Mouse (Mus musculus) right cerebral cortex, postnatal 36 days (tissue): ENCODE measurements around the gene Evi2a.

ENCODE experiments used
- DNase-seq, 2 experiments: peaks; one replicate each; pipeline ENCODE4 v3.0.0; 2022; ENCODE audit warnings: low spot score in 2 of 2, mixed read lengths in 1 of 2

Gene Evi2a

DNA sequence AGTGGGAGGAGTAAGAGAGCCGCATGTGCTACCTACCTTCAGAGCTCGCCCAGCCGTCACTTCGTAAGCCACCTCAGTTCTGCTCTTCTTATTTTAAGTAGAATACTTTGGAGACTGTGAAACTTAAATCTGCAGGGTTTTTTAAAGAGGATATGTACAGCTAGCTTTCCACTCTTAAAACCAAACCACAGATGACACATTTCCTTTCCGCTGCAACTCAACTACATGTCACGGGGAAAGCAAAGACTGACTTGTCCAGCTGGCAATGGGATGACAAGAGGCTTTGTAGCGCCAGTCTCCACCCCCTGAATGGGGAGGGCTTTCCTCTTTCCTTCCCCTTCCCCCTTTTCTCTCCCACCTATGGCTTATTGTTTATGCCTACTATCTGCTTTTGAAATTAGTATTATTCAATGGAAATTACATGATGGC, at the start of gene Evi2a, which contains the start of gene Evi2:
Gene Evi2a, minus strand, starts transcription at position 277 of the 429 bp plus-strand sequence.
Gene Evi2, minus strand, starts transcription at position 257 of the 429 bp plus-strand sequence.
- peak in 1 of 2 experiments; percentile 22 for DNase-seq

DNA sequence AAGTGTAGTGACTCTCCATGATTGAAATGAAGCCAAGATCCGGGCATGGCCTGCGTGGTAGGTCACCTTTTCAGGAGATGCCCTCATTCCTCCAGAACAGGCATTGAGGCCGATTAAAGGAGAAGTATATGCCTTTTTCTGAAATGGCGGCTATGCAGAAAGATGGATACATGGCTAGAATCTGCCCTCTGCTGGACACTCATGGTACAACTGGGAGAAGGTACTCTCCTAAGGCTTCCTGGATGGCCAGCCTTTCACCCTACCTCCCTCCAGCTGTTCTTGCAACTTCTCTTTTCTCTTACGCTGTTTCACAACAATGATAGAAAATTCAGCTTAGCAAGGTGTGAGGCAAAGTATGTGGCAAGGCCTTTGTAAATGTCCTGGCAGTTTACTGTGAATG, 47.3 kb upstream of the Evi2a start:
- DNase-seq, result peak; percentile 65 to 76

GRCm38 (mm10) chr11:79575383-79576073, 45.1 kb upstream of the Evi2a start:
- DNase-seq, result no peak

- no peak for DNase-seq
Measured at GRCm38 (mm10) chr11:79573836-79574235, 43.4 kb upstream of the Evi2a start.

DNA sequence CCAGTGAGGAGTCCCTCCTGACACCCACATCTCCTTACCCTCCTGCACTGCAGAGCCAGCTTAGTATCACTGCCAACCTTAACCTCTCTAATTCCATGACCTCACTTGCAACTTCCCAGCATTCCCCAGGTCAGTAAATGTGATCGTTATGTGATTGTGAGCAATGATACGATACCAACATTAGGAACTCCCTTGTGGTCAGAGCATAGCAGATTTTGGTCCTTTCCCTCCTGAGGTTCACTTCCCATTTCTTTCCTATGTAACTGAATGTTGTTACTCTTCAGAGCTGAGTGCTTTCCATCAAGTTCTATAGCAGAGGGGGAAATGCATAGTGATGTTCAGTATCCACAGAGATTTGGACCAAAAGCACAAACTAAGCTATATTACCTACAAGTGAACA, 39.9 kb upstream of the Evi2a start:
- DNase-seq, result no peak

GRCm38 (mm10) chr11:79568197-79568911, 37.9 kb upstream of the Evi2a start:
- DNase-seq, result no peak

GRCm38 (mm10) chr11:79566947-79567346, 36.5 kb upstream of the Evi2a start:
- no peak for DNase-seq

DNA sequence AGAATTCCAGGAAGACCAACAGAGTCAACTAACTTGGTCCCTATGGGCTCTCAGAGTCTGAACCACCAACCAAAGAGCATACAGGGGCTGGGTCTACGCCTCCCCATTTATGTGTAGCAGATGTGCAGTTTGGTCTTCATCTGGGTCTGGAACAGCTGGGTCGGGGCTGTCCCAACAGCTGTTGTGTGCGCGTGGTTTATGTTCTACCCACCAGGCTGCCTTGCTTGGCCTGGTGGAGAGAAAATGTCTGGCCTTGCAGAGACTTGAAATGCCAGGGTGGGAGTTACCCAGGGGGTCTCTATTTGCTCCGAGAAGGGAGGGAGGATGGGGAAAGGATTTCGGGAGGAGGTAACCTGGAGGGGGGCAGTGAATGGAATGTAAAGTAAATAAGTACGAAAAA, 33.1 kb upstream of the Evi2a start:
- DNase-seq, result no peak

DNA sequence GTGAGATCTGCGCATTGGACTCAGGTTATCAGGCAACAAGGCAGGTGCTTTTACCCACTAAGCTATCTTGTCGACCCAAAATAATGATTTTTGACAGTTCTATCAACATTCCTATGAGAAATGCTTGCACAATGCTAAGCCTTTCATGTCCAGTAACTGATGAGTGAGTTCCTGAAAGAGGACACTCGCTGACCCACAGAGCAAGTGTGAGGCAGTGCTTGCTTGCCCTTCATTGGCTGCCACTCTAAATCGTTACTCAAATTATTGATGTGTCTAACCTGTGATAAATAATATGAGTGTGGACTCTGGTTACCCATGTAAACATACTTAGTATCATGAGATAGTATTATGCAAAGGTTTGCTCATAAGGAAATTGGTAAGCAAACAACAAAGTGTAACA, 30.1 kb upstream of the Evi2a start:
- no peak for DNase-seq

GRCm38 (mm10) chr11:79552622-79553021, 22.2 kb upstream of the Evi2a start:
- DNase-seq, result no peak

DNA sequence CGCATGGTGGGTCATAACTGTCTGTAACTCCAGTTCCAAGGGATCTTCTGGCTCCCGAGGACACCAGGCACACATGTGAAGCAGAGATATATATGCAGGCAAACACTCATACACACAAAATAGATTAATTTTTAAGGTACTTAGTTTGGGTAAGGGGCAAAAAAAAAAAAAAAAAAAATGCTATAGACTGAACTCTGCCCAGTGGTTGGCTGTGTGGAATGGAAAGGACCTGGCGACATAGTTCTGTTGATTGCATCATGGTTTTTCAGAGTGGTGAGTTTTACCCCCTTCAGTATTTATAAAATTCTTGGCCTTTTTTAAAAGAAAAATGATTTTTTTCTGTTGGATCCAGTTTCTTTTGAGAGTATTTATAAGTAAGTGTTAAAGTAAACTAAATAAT, 5.9 kb upstream of the Evi2a start:
- no peak for DNase-seq

GRCm38 (mm10) chr11:79535554-79535953, 5.1 kb upstream of the Evi2a start:
- no peak for DNase-seq

- DNase-seq, result no peak
Measured at GRCm38 (mm10) chr11:79533950-79534690, 3.7 kb upstream of the Evi2a start.

- no peak for DNase-seq
Measured at GRCm38 (mm10) chr11:79533311-79533710, 2.9 kb upstream of the Evi2a start.

GRCm38 (mm10) chr11:79531485-79531884, 1.1 kb upstream of the Evi2a start:
- DNase-seq, result no peak

- DNase-seq, result no peak
Measured at GRCm38 (mm10) chr11:79530774-79531173, 365 bp upstream of the Evi2a start.

DNA sequence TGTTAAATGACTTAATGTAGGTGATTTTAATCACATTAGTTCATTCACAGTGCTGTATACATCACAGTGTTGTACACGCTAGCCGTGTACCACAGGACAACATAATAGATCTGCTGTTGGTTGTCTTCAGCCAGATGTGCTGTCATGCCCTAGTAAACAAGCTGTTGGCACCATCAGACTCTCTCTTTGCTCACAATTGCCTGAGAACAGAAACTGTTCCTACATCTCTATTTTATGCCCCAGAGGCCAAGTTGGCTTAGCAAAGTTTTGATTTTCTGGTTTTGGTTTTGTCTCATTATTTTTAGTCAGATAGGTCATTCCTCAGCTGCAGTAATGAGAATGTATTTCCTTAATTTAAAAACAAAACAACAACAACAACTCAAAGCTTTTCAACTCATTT, 673 bp downstream of the Evi2a start:
- DNase-seq, result no peak

GRCm38 (mm10) chr11:79529226-79529625, 1.2 kb downstream of the Evi2a start:
- DNase-seq, result no peak

GRCm38 (mm10) chr11:79528601-79529000, 1.8 kb downstream of the Evi2a start:
- no peak for DNase-seq

- no peak for DNase-seq
Measured at GRCm38 (mm10) chr11:79527739-79528384, 2.5 kb downstream of the Evi2a start.

DNA sequence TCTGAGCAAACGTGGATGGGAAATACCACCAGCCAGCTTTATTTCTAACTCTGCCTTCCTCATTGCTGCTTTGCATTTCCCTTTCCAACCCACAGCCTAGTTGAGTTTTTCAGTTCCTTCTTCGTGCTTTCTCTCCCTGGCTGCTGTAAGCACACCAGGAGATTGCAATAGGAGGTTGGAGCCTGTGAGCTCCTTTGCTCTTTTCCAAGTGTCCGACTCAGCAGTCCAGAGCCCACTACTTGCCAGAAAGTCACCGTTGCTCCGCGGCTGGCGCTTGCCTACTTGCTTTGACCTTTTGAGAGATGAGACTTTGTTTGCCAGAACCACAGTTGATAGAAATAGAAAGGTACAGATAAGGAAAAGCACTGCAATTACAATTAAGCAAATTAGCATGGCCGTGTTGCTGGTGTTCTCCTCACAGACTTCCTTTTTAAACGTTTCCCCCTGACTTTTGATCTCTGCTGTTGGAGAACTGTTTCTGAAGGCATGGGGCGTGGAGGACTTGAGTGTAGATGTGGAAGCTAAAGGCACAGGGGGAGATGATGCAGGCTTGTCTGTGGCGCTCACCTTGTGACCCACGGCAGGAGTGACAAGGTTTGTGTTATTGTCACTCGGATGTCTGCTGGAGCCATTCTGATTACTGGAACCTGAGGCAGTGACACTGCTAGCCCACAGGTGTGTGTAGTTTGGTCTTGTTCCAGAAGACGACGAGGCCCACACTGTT, 3.2 kb downstream of the Evi2a start:
- no peak for DNase-seq
